Mouse (Mus musculus) bone marrow, adult 2 months (tissue): ENCODE measurements around the gene Fntb.

Experiments
- CTCF ChIP-seq: fragments of 200-500 bp; IDR thresholded peaks from 2 replicates; pipeline ENCODE4 v1.5.1; 2011; ENCODE audit warnings: low read length, control low read depth; ENCODE audit not compliant: control insufficient read depth, insufficient read depth
- POLR2A ChIP-seq: fragments of 200-500 bp; IDR thresholded peaks from 2 replicates; pipeline ENCODE4 v1.6.1; 2011; ENCODE audit warnings: low read depth, mild to moderate bottlenecking, control low read depth, low read length, borderline replicate concordance; ENCODE audit not compliant: control insufficient read depth

- TF ChIP-seq CTCF (no peak), POLR2A (no peak)
Observed at GRCm38 (mm10) chr12:76863651-76864050, 98.3 kb downstream of the Fntb start.
